Mouse (Mus musculus): ENCODE measurements around the gene Tpm3.

Gene Tpm3

GRCm38 (mm10) chr3:90072294-90072693, at the start of gene Tpm3:
Gene Tpm3 (plus strand): TSS chr3:90072649.
- DNase-seq (ENCODE audit: low read depth, low spot score): no peak

DNA sequence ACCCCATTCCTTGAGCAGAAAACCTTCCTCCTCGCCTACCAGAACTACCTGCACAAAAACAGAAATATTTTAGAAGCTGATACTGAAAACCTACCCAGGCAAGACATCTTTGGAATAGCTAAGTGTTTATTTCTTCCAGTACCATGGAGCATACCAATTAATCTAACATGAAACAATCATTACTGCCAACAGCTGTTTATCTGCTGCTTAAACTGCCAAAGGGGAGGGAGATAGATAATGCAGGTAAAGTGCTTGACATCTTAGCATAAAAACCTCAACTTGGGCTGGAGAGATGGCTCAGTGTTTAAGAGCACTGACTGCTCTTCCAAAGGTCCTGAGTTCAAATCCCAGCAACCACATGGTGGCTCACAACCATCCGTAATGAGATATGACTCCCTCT, 37.8 kb upstream of the Tpm3 start:
- DNase-seq (ENCODE audit: low read depth, low spot score): no peak

DNA sequence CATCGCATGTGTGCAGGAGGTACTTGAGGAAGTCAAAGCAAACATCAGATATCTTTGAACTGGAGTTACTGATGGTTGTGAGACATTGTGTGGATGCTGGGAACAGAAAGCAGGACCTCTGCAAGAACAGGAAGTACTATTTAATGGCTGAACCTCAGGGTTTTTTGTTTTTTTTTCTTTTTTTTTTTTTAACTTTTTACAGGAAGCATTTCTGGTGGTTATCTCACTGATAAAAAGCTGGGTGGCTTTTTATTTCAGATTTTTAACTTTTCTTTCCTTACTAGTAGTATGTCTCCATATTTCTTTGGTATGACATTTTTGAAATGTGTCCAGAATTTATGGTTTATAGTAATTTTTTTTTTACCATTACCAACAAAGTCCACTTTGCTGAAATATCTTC, 36.2 kb upstream of the Tpm3 start:
- DNase-seq (ENCODE audit: low read depth, low spot score): no peak

DNA sequence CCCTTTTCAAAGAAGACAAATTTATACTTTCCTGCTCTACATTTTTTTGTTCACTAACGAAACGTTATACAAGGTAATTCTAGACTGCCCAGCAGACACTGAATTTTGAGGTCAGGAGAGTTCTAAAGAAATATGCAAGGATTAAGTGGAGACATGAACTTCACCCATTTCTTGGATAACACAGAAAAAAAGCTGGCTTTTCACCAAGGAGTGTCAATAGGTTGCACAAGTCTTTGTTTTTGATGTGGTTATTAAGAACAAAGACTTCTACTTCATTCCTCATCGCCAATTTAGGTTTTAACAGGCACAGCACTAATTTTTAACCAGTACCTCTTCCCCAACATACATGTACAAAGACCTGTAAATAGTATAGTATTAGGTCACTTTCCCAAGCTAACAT, 22.8 kb upstream of the Tpm3 start:
- DNase-seq (ENCODE audit: low read depth, low spot score): no peak

GRCm38 (mm10) chr3:90051441-90052350, 20.8 kb upstream of the Tpm3 start, which contains the start of gene 4933434E20Rik:
Gene 4933434E20Rik (plus strand): TSS chr3:90051636.
- peak; percentile 67 for DNase-seq (ENCODE audit: low read depth, low spot score)

DNA sequence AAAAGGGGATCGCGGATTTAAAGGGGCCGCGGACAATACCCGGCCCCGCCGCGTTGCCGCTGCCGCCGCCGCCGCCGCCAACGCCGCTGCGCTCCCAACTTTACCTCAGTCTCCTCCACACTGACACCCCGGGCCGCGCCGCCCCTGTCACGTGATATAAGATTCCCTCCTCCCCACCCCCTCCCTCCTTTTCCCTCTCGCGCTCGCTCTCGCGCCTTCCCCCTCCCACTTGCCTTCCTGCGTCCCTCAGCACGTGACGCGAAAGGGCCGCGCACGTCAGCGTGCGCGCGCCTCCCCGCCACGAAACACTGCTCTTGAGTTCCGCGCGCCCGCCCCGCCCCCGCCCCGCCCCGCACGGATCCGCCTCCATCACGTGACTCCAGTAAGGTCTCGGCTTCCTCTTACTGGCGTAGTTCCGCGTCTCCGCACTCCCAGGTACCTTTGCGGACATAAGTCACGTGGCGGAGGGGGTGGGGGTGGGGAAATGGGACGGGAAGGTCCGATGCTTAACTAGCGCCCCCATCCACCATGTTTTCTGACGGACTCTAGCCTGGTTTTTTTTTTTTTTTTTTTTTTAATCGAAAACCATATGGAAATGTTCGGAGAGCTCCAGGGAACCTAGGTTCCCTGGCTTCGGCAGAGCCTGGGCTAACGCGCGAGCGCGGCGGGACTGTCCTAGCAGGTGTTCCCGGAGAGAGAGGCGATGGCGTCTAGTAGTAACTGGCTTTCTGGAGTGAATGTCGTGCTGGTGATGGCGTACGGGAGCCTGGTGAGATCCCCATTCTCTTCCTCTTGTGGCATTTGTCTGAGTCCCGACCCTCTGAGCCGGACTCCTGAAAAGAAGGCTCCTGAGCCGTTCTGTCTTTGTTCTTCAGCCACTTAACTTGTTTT, 19.9 kb upstream of the Tpm3 start, which contains the start of gene Ubap2l:
Gene Ubap2l (minus strand): TSS at position 278 of the 891 bp plus-strand sequence.
- DNase-seq (ENCODE audit: low read depth, low spot score): peak; percentile 100

DNA sequence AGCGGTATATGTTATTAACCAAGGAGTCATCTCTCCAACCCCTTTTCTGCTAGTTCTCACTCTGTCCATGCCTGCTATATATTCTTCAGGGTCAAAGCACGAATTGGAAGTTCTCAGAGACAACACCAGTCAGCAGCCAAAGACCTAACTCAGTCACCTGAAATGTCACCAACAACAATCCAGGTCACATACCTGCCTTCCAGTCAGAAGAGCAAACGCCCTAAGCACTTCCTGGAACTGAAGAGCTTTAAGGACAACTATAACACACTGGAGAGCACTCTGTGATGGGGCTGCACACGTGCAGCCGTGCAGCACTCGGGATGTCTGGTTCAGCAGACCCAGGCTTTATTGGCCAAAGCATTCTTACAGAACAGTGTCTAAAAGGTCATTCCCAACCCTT, 10.9 kb upstream of the Tpm3 start:
- no peak for DNase-seq (ENCODE audit: low read depth, low spot score)

DNA sequence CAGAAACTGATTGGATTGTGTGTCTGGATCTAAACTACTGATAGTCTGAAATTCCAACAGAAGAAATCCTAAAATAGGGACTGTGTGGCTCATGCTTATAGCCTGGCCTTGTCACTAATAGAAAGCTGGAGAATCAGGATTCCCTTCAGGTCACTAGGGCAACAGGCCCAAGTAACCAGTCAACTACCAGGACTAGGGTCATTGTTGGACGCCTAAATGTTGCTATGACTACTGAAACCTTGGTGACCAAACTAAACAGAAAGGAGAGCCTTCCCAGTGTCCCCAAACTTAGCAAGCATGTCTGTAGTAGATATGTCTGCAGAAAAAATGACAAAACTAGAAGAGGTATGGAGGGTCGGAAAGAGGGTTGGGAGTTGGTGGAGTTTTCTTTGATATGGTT, 9.9 kb upstream of the Tpm3 start:
- DNase-seq (ENCODE audit: low read depth, low spot score): no peak

GRCm38 (mm10) chr3:90064383-90064782, 8.1 kb upstream of the Tpm3 start:
- no peak for DNase-seq (ENCODE audit: low read depth, low spot score)

DNA sequence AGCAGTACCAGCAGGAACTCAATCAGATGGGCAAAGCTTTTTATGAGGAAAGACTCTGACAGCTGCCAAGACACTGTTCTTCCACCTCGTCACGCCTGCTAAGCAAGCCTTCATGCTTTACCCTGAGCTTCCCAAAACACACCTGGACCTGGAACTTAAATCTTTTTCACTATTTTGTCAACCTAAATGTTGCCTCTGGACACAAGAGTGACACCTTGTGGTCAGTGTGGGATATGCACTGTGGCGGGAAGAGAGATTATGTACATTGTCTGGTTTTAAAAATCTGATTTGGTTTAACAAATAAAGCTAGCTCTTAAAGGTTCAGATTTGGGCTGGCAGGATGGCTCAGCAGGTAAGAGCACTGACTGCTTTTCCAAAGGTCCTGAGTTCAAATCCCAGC, 6.9 kb upstream of the Tpm3 start:
- peak; percentile 60 for DNase-seq (ENCODE audit: low read depth, low spot score)

DNA sequence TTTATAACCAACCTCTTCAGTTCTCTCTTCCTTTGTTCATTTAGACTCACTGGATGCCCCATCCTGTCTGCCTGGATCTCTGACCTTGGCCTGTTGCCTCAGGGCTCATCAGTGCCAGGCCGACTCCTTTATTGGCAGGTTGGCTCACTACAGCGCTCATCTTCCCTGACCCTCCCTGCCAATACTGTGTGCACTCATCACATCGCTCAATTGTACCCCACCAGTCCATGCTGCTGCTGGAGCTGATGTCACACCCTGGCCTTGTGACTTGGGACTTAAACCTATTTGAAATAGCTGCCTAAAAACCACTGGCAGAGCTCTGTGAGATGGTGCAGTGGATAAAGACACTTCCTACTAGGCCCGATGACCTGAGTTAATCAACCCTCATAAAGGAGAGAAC, 4.6 kb upstream of the Tpm3 start:
- no peak for DNase-seq (ENCODE audit: low read depth, low spot score)

DNA sequence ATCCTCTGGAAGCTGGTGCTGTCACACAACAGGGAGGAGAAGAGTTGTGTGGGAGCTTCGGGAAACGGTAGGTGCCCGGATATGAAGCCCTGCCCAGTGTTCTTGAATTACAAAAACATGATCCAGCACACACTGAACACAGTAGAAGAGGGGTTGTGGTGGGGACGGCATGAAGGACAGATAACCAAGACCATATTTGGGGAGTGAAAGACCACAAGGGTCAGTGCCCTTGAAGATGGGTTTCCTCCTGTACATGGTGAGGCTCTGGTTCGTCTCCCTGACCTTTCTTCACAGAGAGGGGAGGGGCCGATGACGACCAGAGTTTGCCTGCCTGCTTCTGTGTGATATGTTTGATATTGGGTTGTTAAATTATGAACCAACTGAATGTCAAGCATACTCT, 2.8 kb upstream of the Tpm3 start:
- DNase-seq (ENCODE audit: low read depth, low spot score): no peak

- DNase-seq (ENCODE audit: low read depth, low spot score): peak; percentile 90
Observed at GRCm38 (mm10) chr3:90076921-90077716, 4.7 kb downstream of the Tpm3 start.

DNA sequence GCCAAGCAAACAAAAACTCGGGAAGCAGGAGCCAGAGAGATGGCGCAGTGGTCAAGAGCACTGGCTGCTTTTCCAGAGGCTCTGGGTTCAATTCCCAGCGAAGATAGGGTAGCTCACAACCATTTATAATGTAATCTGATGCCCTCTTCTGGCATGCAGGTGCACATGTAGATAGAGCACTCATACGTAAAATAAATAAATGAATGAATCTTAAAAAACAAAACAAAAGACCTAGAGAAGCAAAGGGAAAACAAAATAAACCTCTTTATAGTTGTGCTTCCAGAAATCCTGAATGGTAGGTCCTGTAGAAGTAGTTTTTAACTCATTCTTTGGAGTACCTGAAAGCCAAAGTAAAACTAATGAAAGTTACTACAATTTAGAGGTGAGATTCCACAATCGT, 5.8 kb downstream of the Tpm3 start:
- no peak for DNase-seq (ENCODE audit: low read depth, low spot score)

DNA sequence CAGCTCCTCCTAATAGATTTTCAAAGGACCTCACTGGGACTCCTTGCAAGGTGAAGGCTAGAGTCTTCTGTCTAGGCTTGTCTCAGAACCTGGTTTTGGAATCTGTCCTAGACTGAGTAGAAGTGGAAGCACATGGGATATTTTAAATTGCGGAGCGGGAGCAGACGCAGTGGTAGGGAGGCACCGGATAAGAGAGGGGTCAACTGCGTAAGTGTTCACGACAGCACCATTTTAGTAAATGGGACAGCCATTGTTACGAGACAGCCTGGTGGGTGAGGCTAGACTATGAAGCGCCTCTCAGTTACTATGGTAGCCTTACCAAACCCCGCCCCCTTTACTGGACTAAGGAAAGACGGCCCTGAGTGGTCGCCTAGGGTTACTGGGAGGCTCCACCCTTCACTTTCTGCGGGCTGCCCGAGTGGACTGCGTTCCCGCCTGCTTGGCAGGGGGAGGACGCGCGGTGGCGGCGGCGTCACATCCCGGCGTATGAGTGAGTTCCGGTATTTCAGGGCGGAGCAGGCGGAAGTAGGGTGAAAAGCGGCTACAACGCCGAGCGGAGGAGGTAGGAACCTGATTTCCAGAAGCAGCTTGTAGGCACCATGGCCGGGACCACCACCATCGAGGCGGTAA, 6.8 kb downstream of the Tpm3 start:
- peak; percentile 97 for DNase-seq (ENCODE audit: low read depth, low spot score)

GRCm38 (mm10) chr3:90079763-90080497, 7.5 kb downstream of the Tpm3 start:
- peak; percentile 76 for DNase-seq (ENCODE audit: low read depth, low spot score)

DNA sequence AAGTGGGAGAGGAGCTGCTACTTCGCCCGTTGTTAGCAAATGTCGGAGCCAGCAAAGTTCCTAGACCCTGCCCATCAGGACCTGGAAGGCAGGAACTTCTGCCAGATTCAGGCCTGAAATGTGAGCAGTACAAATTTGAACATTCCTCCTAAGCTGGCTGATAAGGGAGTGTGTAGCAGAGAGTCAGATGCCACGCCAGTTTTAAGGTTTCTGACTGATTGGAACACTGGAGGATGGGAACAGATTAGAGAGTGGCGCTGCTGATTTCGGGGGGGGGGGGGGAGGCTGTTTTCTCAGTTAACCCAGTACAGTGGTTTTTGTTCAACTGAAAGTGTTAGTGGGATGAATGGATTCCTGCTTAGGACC, 8.0 kb downstream of the Tpm3 start:
- DNase-seq (ENCODE audit: low read depth, low spot score): no peak

GRCm38 (mm10) chr3:90081365-90082240, 9.2 kb downstream of the Tpm3 start:
- DNase-seq (ENCODE audit: low read depth, low spot score): peak; percentile 26

- DNase-seq (ENCODE audit: low read depth, low spot score): peak; percentile 30
Observed at GRCm38 (mm10) chr3:90083034-90083433, 10.6 kb downstream of the Tpm3 start.
